Mouse (Mus musculus): Measurements from ENCODE around the gene Nfam1. TPM values are rescaled to one million over a fixed set of nuclear protein-coding genes. Genes with fewer than 3 reads are reported as not detected.

The Nfam1 gene
- polyA plus RNA-seq, 1 experiment from 2014 or later = 2.8 TPM

GRCm38 (mm10) chr15:83036089-83036488 lies 3.0 kb upstream of the Nfam1 start:
- Histone ChIP-seq H3K36me3 (no peaks in the 10 kb centered on the region), H3K9me3 (no peaks in the 10 kb centered on the region), H3K4me1 (replicated peaks) (peaks cover 49% of the 10 kb centered on the region), H3K27me3 (ENCODE audit: insufficient read depth, poor library complexity, severe bottlenecking) (peaks cover 85% of the 10 kb centered on the region), H3K27ac (no peak overlapping the region), H3K4me3 (no peak overlapping the region)
- DNase-seq (ENCODE audit: low spot score) = no peak
- WGBS = 55% methylated on average over 7 of the region's 7 CpGs

- Histone ChIP-seq H3K36me3 (no peaks in the 10 kb centered on the region), H3K27ac (peak overlapping the region; percentile 8; the same call in 1 of the 2 replicates), H3K4me1 (replicated peaks) (peaks cover 53% of the 10 kb centered on the region), H3K4me3 (peak overlapping the region; percentile 5), H3K27me3 (ENCODE audit: insufficient read depth, poor library complexity, severe bottlenecking) (peaks cover 72% of the 10 kb centered on the region), H3K9me3 (no peaks in the 10 kb centered on the region)
- DNase-seq (ENCODE audit: low spot score) = peak; percentile 38
- WGBS = 7% methylated on average over 17 of the region's 17 CpGs
Measured at GRCm38 (mm10) chr15:83034275-83034977, 1.3 kb upstream of the Nfam1 start.

GRCm38 (mm10) chr15:83030884-83031283 lies 2.2 kb downstream of the Nfam1 start:
- H3K27ac ChIP-seq = peak overlapping the region; percentile 87
- peaks cover 68% of the 10 kb centered on the region for H3K4me1 ChIP-seq (replicated peaks)

GRCm38 (mm10) chr15:83029725-83030718 lies 3.1 kb downstream of the Nfam1 start:
- peaks cover 75% of the 10 kb centered on the region for H3K4me1 ChIP-seq (replicated peaks)
- H3K36me3 ChIP-seq = no peaks in the 10 kb centered on the region
- no peaks in the 10 kb centered on the region for H3K9me3 ChIP-seq
- WGBS = 28% methylated on average over 11 of the region's 11 CpGs
- no peak overlapping the region; the same call in 1 of the 2 replicates for H3K4me3 ChIP-seq
- peak; percentile 55 for DNase-seq (ENCODE audit: low spot score)
- peak overlapping the region; percentile 87 for H3K27ac ChIP-seq
- H3K27me3 ChIP-seq (ENCODE audit: insufficient read depth, poor library complexity, severe bottlenecking) = peaks cover 76% of the 10 kb centered on the region

More at GRCm38 (mm10) chr15:83030884-83031283, 2.2 kb downstream of the Nfam1 start:
- WGBS = 61% methylated on average over 4 of the region's 4 CpGs
- no peak for DNase-seq (ENCODE audit: low spot score)
- no peak overlapping the region for H3K4me3 ChIP-seq
- no peaks in the 10 kb centered on the region for H3K36me3 ChIP-seq
- H3K9me3 ChIP-seq = no peaks in the 10 kb centered on the region
- peaks cover 76% of the 10 kb centered on the region for H3K27me3 ChIP-seq (ENCODE audit: insufficient read depth, poor library complexity, severe bottlenecking)

- no peak for DNase-seq (ENCODE audit: low spot score)
- H3K4me3 ChIP-seq = no peak overlapping the region
- 0 out of 2 replicates have a peak overlapping the region, but pooled peaks have one; percentile 13 for H3K27ac ChIP-seq
- WGBS = 48% methylated on average over 8 of the region's 8 CpGs
- peaks cover 71% of the 10 kb centered on the region for H3K27me3 ChIP-seq (ENCODE audit: insufficient read depth, poor library complexity, severe bottlenecking)
- H3K4me1 ChIP-seq (replicated peaks) = peaks cover 63% of the 10 kb centered on the region
- no peaks in the 10 kb centered on the region for H3K36me3 ChIP-seq
- H3K9me3 ChIP-seq = no peaks in the 10 kb centered on the region
Measured at GRCm38 (mm10) chr15:83026129-83026528, 7.0 kb downstream of the Nfam1 start.

- peak; percentile 60 for DNase-seq (ENCODE audit: low spot score)
- Histone ChIP-seq H3K4me1 (replicated peaks) (peaks cover 56% of the 10 kb centered on the region), H3K36me3 (no peaks in the 10 kb centered on the region), H3K27me3 (ENCODE audit: insufficient read depth, poor library complexity, severe bottlenecking) (peaks cover 69% of the 10 kb centered on the region), H3K9me3 (no peaks in the 10 kb centered on the region), H3K4me3 (no peak overlapping the region), H3K27ac (peak overlapping the region; percentile 57)
- WGBS = 22% methylated on average over 25 of the region's 25 CpGs
Measured at GRCm38 (mm10) chr15:83025041-83025760, 7.9 kb downstream of the Nfam1 start.

- peaks cover 63% of the 10 kb centered on the region for H3K27me3 ChIP-seq (ENCODE audit: insufficient read depth, poor library complexity, severe bottlenecking)
- no peak overlapping the region for H3K4me3 ChIP-seq
- H3K27ac ChIP-seq = no peak overlapping the region
- no peaks in the 10 kb centered on the region for H3K9me3 ChIP-seq
- 25% methylated on average over 8 of the region's 8 CpGs for WGBS
- H3K36me3 ChIP-seq = no peaks in the 10 kb centered on the region
- DNase-seq (ENCODE audit: low spot score) = no peak
- peaks cover 52% of the 10 kb centered on the region for H3K4me1 ChIP-seq (replicated peaks)
Measured at GRCm38 (mm10) chr15:83022947-83023346, 10.2 kb downstream of the Nfam1 start.

- Histone ChIP-seq H3K4me1 (replicated peaks) (peaks cover 33% of the 10 kb centered on the region), H3K9me3 (no peaks in the 10 kb centered on the region), H3K27me3 (ENCODE audit: insufficient read depth, poor library complexity, severe bottlenecking) (peaks cover 87% of the 10 kb centered on the region), H3K27ac (peak overlapping the region; percentile 59; the same call in 1 of the 2 replicates), H3K4me3 (no peak overlapping the region), H3K36me3 (no peaks in the 10 kb centered on the region)
- DNase-seq (ENCODE audit: low spot score) = no peak
- WGBS = 18% methylated on average over 15 of the region's 15 CpGs
Measured at GRCm38 (mm10) chr15:83010990-83011664, 22.0 kb downstream of the Nfam1 start.

GRCm38 (mm10) chr15:83010423-83010822 lies 22.7 kb downstream of the Nfam1 start:
- Histone ChIP-seq H3K36me3 (no peaks in the 10 kb centered on the region), H3K4me3 (no peak overlapping the region), H3K9me3 (no peaks in the 10 kb centered on the region), H3K27ac (no peak overlapping the region), H3K27me3 (ENCODE audit: insufficient read depth, poor library complexity, severe bottlenecking) (peaks cover 88% of the 10 kb centered on the region), H3K4me1 (replicated peaks) (peaks cover 33% of the 10 kb centered on the region)
- WGBS = 9% methylated on average over 8 of the region's 8 CpGs
- no peak for DNase-seq (ENCODE audit: low spot score)

- Histone ChIP-seq H3K4me3 (no peak overlapping the region), H3K27ac (no peak overlapping the region), H3K27me3 (ENCODE audit: insufficient read depth, poor library complexity, severe bottlenecking) (peaks cover 82% of the 10 kb centered on the region), H3K9me3 (no peaks in the 10 kb centered on the region), H3K36me3 (no peaks in the 10 kb centered on the region), H3K4me1 (replicated peaks) (peaks cover 33% of the 10 kb centered on the region)
- 88% methylated on average over 6 of the region's 6 CpGs for WGBS
- DNase-seq (ENCODE audit: low spot score) = no peak
Measured at GRCm38 (mm10) chr15:83009532-83009931, 23.6 kb downstream of the Nfam1 start.

GRCm38 (mm10) chr15:83008761-83009423 lies 24.2 kb downstream of the Nfam1 start:
- 77% methylated on average over 13 of the region's 13 CpGs for WGBS
- Histone ChIP-seq H3K4me3 (no peak overlapping the region), H3K9me3 (no peaks in the 10 kb centered on the region), H3K36me3 (no peaks in the 10 kb centered on the region), H3K4me1 (replicated peaks) (peaks cover 33% of the 10 kb centered on the region), H3K27ac (no peak overlapping the region), H3K27me3 (ENCODE audit: insufficient read depth, poor library complexity, severe bottlenecking) (peaks cover 79% of the 10 kb centered on the region)
- DNase-seq (ENCODE audit: low spot score) = no peak
